In the genomic region with DNA sequence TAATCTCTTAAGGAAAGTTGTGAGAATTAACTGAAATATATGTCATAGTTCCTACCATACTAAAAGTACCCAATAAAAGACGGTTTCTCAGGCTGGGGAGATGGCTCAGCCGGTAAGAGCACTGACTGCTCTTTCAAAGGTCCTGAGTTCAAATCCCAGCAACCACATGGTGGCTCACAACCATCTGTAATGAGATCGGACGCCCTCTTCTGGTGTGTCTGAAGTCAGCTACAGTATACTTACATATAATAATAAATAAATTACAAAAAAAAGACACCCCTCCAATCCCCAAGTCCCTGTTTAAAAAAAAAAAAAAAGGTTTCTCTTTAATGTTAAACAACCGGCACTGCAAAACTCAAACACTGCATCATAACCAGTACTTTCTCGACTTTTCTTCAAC, we compare ENCODE assay signal across 8 mouse cellular contexts. TPM values are rescaled to one million over a fixed set of nuclear protein-coding genes. Genes with fewer than 3 reads are reported as not detected.
A peak's percentile ranks its signal among the peaks of the same experiment; 100 is the strongest.
DNase-seq lines count a peak whose midpoint lies in the region; ATAC-seq and TF ChIP-seq lines count a peak whose summit lies in the region.
"Not testable (repeated sequence)": the region's sequence is repeated elsewhere in the genome, so short reads cannot be mapped to it uniquely, and the experiment has no call there.

No protein-coding gene starts in this region.

- not testable (repeated sequence) for ATAC-seq in hindbrain, embryonic 14.5 days (ENCODE audit: low FRiP score); liver, embryonic 15.5 days (ENCODE audit: insufficient read depth); midbrain, embryonic 13.5 days; stomach, embryonic 16.5 days (ENCODE audit: insufficient read depth, low FRiP score)

- not testable (repeated sequence) for H3K9ac ChIP-seq in ES-E14 (ENCODE audit: insufficient read depth, low read depth, low read length, poor library complexity, severe bottlenecking); liver, embryonic 15.5 days; midbrain, embryonic 13.5 days (replicated peaks); stomach, embryonic 16.5 days (ENCODE audit: low read length)
- peak overlapping the region; percentile 56 for H3K9ac ChIP-seq in hindbrain, embryonic 14.5 days

- not testable (repeated sequence) for H3K27ac ChIP-seq in ES-E14 (ENCODE audit: insufficient read depth, low read depth, low read length, poor library complexity, severe bottlenecking); hindbrain, embryonic 14.5 days; midbrain, embryonic 13.5 days; stomach, embryonic 16.5 days (ENCODE audit: low read length)
- peak overlapping the region; percentile 90 for H3K27ac ChIP-seq in heart, embryonic 10.5 days
- peak overlapping the region; percentile 81 for H3K27ac ChIP-seq in layer of hippocampus, adult 2 months
- peak overlapping the region; percentile 90 for H3K27ac ChIP-seq in liver, embryonic 15.5 days (replicated peaks)

- H3K27me3 ChIP-seq in erythroblast, embryonic 14.5 days (ENCODE audit: control insufficient read depth); heart, embryonic 10.5 days (ENCODE audit: insufficient read depth, poor library complexity, severe bottlenecking); hindbrain, embryonic 14.5 days (ENCODE audit: control insufficient read depth, insufficient read depth, low read length); liver, embryonic 15.5 days; midbrain, embryonic 13.5 days; stomach, embryonic 16.5 days (ENCODE audit: control insufficient read depth, insufficient read depth, low read length): not testable (repeated sequence)

- DNase-seq in ES-E14 (ENCODE audit: low read depth, low spot score); heart, embryonic 10.5 days (ENCODE audit: low spot score); hindbrain, embryonic 14.5 days (ENCODE audit: low spot score); layer of hippocampus, adult 2 months (ENCODE audit: low spot score in 2 of 2): not testable (repeated sequence)

- peak; percentile 51 for TF ChIP-seq CTCF in layer of hippocampus, adult 2 months (conservative IDR thresholded peaks at IDR 0.05)

- H3K4me2 ChIP-seq in hindbrain, embryonic 14.5 days (replicated peaks) = peak overlapping the region; percentile 69
- peak overlapping the region; percentile 82 for H3K4me2 ChIP-seq in liver, embryonic 15.5 days
- H3K4me2 ChIP-seq in midbrain, embryonic 13.5 days (replicated peaks) = peak overlapping the region; percentile 61
- H3K4me2 ChIP-seq in stomach, embryonic 16.5 days (ENCODE audit: low read depth, low read length) = peak overlapping the region; percentile 67

- 43% methylated on average over 6 of the region's 6 CpGs for WGBS in heart, embryonic 10.5 days
- WGBS in hindbrain, embryonic 14.5 days = 51% methylated on average over 6 of the region's 6 CpGs
- WGBS in liver, embryonic 15.5 days (ENCODE audit: insufficient replicate concordance) = 36% methylated on average over 6 of the region's 6 CpGs
- WGBS in midbrain, embryonic 13.5 days = 50% methylated on average over 6 of the region's 6 CpGs
- WGBS in stomach, embryonic 16.5 days = 42% methylated on average over 6 of the region's 6 CpGs

- not testable (repeated sequence) for H3K9me3 ChIP-seq in ES-E14 (ENCODE audit: control insufficient read depth, insufficient read depth, low read depth, low read length); erythroblast, embryonic 14.5 days (ENCODE audit: control insufficient read depth, low read length); heart, embryonic 10.5 days; hindbrain, embryonic 14.5 days (ENCODE audit: control insufficient read depth, low read length); liver, embryonic 15.5 days (replicated peaks); midbrain, embryonic 13.5 days; stomach, embryonic 16.5 days (replicated peaks; ENCODE audit: control insufficient read depth, low read length)

- in situ Hi-C loops in ES-E14 (cut with MboI; ENCODE audit: low sequenced_read_pairs in 2 of 2, unreplicated experiment in 2 of 2) = not testable (repeated sequence)

- H3K36me3 ChIP-seq in ES-E14 (ENCODE audit: control insufficient read depth, insufficient read depth, low read length, poor library complexity, severe bottlenecking); heart, embryonic 10.5 days; hindbrain, embryonic 14.5 days (replicated peaks; ENCODE audit: control insufficient read depth, insufficient read depth); liver, embryonic 15.5 days (replicated peaks); midbrain, embryonic 13.5 days; stomach, embryonic 16.5 days (ENCODE audit: control insufficient read depth, insufficient read depth, low read length): not testable (repeated sequence)
- peaks cover 17% of the 10 kb centered on the region for H3K36me3 ChIP-seq in erythroblast, embryonic 14.5 days (ENCODE audit: control insufficient read depth)

- H3K4me1 ChIP-seq in ES-E14 (ENCODE audit: control insufficient read depth in 2 of 2, insufficient read depth in 2 of 2, low read length in 2 of 2, poor library complexity in 1 of 2); heart, embryonic 10.5 days; hindbrain, embryonic 14.5 days (replicated peaks; ENCODE audit: control insufficient read depth, insufficient read depth, low read length); midbrain, embryonic 13.5 days (replicated peaks); stomach, embryonic 16.5 days (ENCODE audit: control insufficient read depth, insufficient read depth, low read length): not testable (repeated sequence)
- H3K4me1 ChIP-seq in erythroblast, embryonic 14.5 days (ENCODE audit: control insufficient read depth) = peaks cover 45% of the 10 kb centered on the region
- peaks cover 48% of the 10 kb centered on the region for H3K4me1 ChIP-seq in liver, embryonic 15.5 days (replicated peaks)

- peak overlapping the region; percentile 89 to 95; a peak in 3 of 4 replicates for H3K4me3 ChIP-seq in ES-E14 (ENCODE audit: insufficient read depth in 1 of 2, low read depth in 1 of 2, low read length in 2 of 2, poor library complexity in 1 of 2, severe bottlenecking in 1 of 2)
- peak overlapping the region; percentile 83 for H3K4me3 ChIP-seq in erythroblast, embryonic 14.5 days (replicated peaks)
- H3K4me3 ChIP-seq in heart, embryonic 10.5 days = peak overlapping the region; percentile 68; the same call in 1 of the 2 replicates
- peak overlapping the region; percentile 69; the same call in 1 of the 2 replicates for H3K4me3 ChIP-seq in hindbrain, embryonic 14.5 days (replicated peaks; ENCODE audit: low read length)
- H3K4me3 ChIP-seq in layer of hippocampus, adult 2 months = peak overlapping the region; percentile 65
- peak overlapping the region; percentile 87 for H3K4me3 ChIP-seq in liver, embryonic 15.5 days (replicated peaks)
- peak overlapping the region; percentile 71 for H3K4me3 ChIP-seq in midbrain, embryonic 13.5 days (replicated peaks)
- H3K4me3 ChIP-seq in stomach, embryonic 16.5 days (replicated peaks; ENCODE audit: low read length) = peak overlapping the region; percentile 88

RNA-seq across cellular contexts. Expression of gene Gins1, which starts 3.7 kb away (rescaled TPM):
- 40.1 and 45.6 TPM in 2 replicates for total RNA-seq in ES-E14 (2012; rRNA removed)
- 5.5 and 5.9 TPM in 2 replicates for polyA plus RNA-seq in erythroblast, embryonic 14.5 days (2012)
- 38.0 and 57.1 TPM in 2 replicates for polyA plus RNA-seq in heart, embryonic 10.5 days (2016; fragmentation: Nextera tagmentation; extraction: Ambion mirVana)
- polyA plus RNA-seq in hindbrain, embryonic 14.5 days (2014; fragmentation: Nextera tagmentation; extraction: Ambion mirVana) = 16.0 and 17.5 TPM in 2 replicates
- 1 to 10 TPM; 1.0 to 2.0 TPM for total RNA-seq in layer of hippocampus, adult 2 months (2021)
- 29.1 and 31.7 TPM in 2 replicates for polyA plus RNA-seq in liver, embryonic 15.5 days (2015; fragmentation: Nextera tagmentation; extraction: Ambion mirVana)
- 31.8 and 33.5 TPM in 2 replicates for polyA plus RNA-seq in midbrain, embryonic 13.5 days (2015; fragmentation: Nextera tagmentation; extraction: Ambion mirVana)
- 22.1 and 25.4 TPM in 2 replicates for polyA plus RNA-seq in stomach, embryonic 16.5 days (2015; fragmentation: Nextera tagmentation; extraction: Ambion mirVana)

RNA-seq across cellular contexts. Expression of gene Abhd12, which starts 4.3 kb away (rescaled TPM):
- total RNA-seq in ES-E14 (2012; rRNA removed) = 59.4 and 69.5 TPM in 2 replicates
- polyA plus RNA-seq in erythroblast, embryonic 14.5 days (2012) = 3.4 and 3.6 TPM in 2 replicates
- 53.7 and 54.8 TPM in 2 replicates for polyA plus RNA-seq in heart, embryonic 10.5 days (2016; fragmentation: Nextera tagmentation; extraction: Ambion mirVana)
- 126 and 136 TPM in 2 replicates for polyA plus RNA-seq in hindbrain, embryonic 14.5 days (2014; fragmentation: Nextera tagmentation; extraction: Ambion mirVana)
- 100 to 1,000 TPM; 314 to 317 TPM for total RNA-seq in layer of hippocampus, adult 2 months (2021)
- 21.3 and 21.7 TPM in 2 replicates for polyA plus RNA-seq in liver, embryonic 15.5 days (2015; fragmentation: Nextera tagmentation; extraction: Ambion mirVana)
- polyA plus RNA-seq in midbrain, embryonic 13.5 days (2015; fragmentation: Nextera tagmentation; extraction: Ambion mirVana) = 77.6 and 84.8 TPM in 2 replicates
- 57.8 and 67.9 TPM in 2 replicates for polyA plus RNA-seq in stomach, embryonic 16.5 days (2015; fragmentation: Nextera tagmentation; extraction: Ambion mirVana)
